ENCODE assay signal across 12 mouse cellular contexts in the genomic region with DNA sequence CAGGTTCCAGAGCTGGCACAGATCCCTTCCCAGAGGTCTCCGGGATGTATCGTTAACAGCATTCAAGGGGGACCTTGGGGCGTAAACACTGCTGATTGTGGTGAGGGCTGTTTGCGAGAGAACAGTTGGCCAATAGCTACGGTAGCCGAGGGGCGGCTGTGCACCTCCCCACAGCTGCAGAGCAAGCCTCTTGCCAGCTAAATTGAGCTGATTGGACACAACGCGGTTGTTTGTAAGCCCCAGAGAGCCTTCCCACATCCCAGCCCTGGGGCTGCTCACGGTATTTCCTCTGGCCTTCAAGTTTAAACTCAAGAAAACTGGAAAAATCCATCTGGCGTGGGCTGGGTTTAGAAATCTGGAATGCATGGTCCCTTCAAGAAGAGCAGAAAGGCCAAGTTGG.
DNase-seq lines count a peak whose midpoint lies in the region; ATAC-seq lines count a peak whose summit lies in the region.
"Had no signal": no experiment of that assay in that cellular context is flagged by ENCODE, and none has a peak within 500 bp of the region (broad histone marks: within the 10 kb centered on the region; RNA-seq: fewer than 3 reads in every experiment).

No protein-coding gene starts in this region.

- H3K27ac ChIP-seq in limb, embryonic 15.5 days: peak overlapping the region; percentile 58
- H3K27ac ChIP-seq in hindbrain, embryonic 14.5 days: no peak overlapping the region
- H3K27ac ChIP-seq: hindbrain, embryonic 15.5 days; midbrain, embryonic 12.5 days had no signal

- no peaks in the 10 kb centered on the region for H3K27me3 ChIP-seq in limb, embryonic 15.5 days
- H3K27me3 ChIP-seq in hindbrain, embryonic 14.5 days (ENCODE audit: control insufficient read depth, insufficient read depth, low read length): no peaks in the 10 kb centered on the region
- H3K27me3 ChIP-seq: hindbrain, embryonic 15.5 days; midbrain, embryonic 12.5 days had no signal

- no peak overlapping the region for H3K4me3 ChIP-seq in limb, embryonic 15.5 days
- H3K4me3 ChIP-seq in hindbrain, embryonic 14.5 days (replicated peaks; ENCODE audit: low read length): no peak overlapping the region
- H3K4me3 ChIP-seq: hindbrain, embryonic 15.5 days; midbrain, embryonic 12.5 days had no signal

- H3K9ac ChIP-seq in limb, embryonic 15.5 days: no peak overlapping the region
- H3K9ac ChIP-seq in hindbrain, embryonic 14.5 days: no peak overlapping the region
- H3K9ac ChIP-seq: hindbrain, embryonic 15.5 days; midbrain, embryonic 12.5 days had no signal

- H3K4me2 ChIP-seq in limb, embryonic 15.5 days: no peak overlapping the region
- H3K4me2 ChIP-seq in hindbrain, embryonic 14.5 days (replicated peaks): no peak overlapping the region
- H3K4me2 ChIP-seq: hindbrain, embryonic 15.5 days; midbrain, embryonic 12.5 days had no signal

- H3K36me3 ChIP-seq in limb, embryonic 15.5 days: no peaks in the 10 kb centered on the region
- H3K36me3 ChIP-seq in hindbrain, embryonic 14.5 days (replicated peaks; ENCODE audit: control insufficient read depth, insufficient read depth): no peaks in the 10 kb centered on the region
- H3K36me3 ChIP-seq: G1E; hindbrain, embryonic 15.5 days; midbrain, embryonic 12.5 days had no signal

- H3K9me3 ChIP-seq in limb, embryonic 15.5 days: no peaks in the 10 kb centered on the region
- no peaks in the 10 kb centered on the region for H3K9me3 ChIP-seq in hindbrain, embryonic 14.5 days (ENCODE audit: control insufficient read depth, low read length)
- H3K9me3 ChIP-seq: G1E; hindbrain, embryonic 15.5 days; midbrain, embryonic 12.5 days had no signal

- ATAC-seq in limb, embryonic 15.5 days (ENCODE audit: insufficient number of reproducible peaks, low FRiP score, low TSS enrichment, low read depth): peak; percentile 63; the same call in 1 of the 2 replicates
- no peak for ATAC-seq in cerebellum, adult (ENCODE audit: insufficient number of reproducible peaks, low FRiP score, low TSS enrichment)
- no peak for ATAC-seq in hindbrain, embryonic 14.5 days (ENCODE audit: low FRiP score)

- peak; percentile 25 for DNase-seq in ovary, adult 18-20 months (ENCODE audit: low spot score)
- DNase-seq in ovary, postnatal 14 days (ENCODE audit: low spot score): no peak
- peak; percentile 87 to 88 for DNase-seq in heart, adult 9 months (ENCODE audit: low spot score in 2 of 2)
- DNase-seq in cerebellum, postnatal 10 days: no peak
- no peak for DNase-seq in hindbrain, embryonic 14.5 days (ENCODE audit: low spot score)
- DNase-seq: retina, postnatal 1 day; thymus, postnatal 14 days had no signal

- H3K4me1 ChIP-seq in limb, embryonic 15.5 days: peaks cover 7% of the 10 kb centered on the region
- no peaks in the 10 kb centered on the region for H3K4me1 ChIP-seq in hindbrain, embryonic 14.5 days (replicated peaks; ENCODE audit: control insufficient read depth, insufficient read depth, low read length)
- H3K4me1 ChIP-seq: hindbrain, embryonic 15.5 days; midbrain, embryonic 12.5 days had no signal

- WGBS in limb, embryonic 15.5 days: 36% methylated on average over 11 of the region's 11 CpGs
- WGBS in hindbrain, embryonic 14.5 days: 78% methylated on average over 11 of the region's 11 CpGs

Comparison
In these comparisons a context has a peak if more than half of its experiments do, and no peak if none do; other contexts are left out.
1. DNase-seq: peak in ovary, adult 18-20 months (single experiment) and heart, adult 9 months (2 of 2); none in ovary, postnatal 14 days (single experiment), cerebellum, postnatal 10 days (0 of 2) and hindbrain, embryonic 14.5 days (single experiment).